Mouse (Mus musculus) frontal cortex, postnatal 25 days (tissue): ENCODE results near the gene Pitpnm3.

ENCODE experiments used
- DNase-seq, 2 experiments: peaks; one replicate each; pipeline ENCODE4 v3.0.0; 2022; ENCODE audit warnings: low spot score in 2 of 2

The Pitpnm3 gene

DNA sequence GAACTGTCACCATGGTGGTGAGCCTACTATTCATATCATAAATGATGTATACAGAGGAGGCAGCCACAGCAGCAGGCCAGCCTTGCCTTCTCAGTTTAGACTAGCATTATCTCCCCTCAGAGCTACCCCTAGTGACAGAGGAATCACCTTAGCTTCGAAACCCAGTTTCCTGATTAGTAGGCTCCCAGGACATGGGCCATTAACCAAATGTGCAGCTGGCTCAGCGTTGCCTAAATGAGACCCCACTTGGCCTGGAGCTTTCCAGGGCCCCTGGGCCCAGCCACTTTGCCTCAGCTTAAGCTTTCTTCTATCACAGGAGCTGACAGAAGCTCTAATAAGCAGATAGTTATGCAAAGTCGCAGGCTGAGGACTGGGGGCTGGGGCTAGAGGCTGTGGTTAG, 39.6 kb downstream of the Pitpnm3 start:
- no peak for DNase-seq

DNA sequence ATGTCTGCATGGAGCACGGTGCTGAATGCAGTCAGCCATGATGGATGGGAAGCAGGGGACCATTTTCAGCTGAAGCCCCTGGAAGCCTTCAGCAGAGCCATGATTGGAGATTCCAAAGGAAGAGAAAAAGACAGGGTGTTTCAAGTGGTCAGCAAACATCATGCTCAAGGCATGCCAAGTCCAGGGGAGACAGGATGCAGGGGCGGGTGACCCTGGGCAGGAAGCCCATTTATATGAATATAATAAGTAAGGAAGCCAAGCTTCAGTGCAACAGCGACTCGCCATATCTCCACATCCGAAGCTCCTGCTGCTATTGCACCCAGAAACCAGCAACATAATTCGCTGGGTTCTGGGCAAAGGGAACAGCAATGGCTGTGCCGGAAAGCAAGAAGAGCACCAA, 41.1 kb downstream of the Pitpnm3 start:
- DNase-seq, result no peak

DNA sequence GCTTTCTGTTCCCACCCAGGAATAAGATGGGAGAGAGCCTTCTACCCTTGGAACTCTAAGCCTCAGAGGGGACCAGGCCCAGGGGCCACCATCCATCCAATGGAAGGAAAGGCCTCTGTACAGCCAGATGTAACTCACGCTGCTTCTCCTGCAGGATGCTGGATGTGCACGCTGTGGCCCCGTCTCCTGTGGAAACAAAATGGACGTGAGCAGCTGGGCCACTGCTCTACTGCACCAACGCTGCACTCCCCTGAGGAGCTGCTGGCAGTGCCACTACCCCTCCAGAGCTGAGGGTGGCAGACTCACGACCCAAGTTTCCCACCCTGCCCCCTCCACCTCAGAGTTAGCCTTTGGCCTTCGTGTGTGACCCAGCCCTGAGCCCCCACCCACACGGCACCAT, 43.2 kb downstream of the Pitpnm3 start:
- DNase-seq, result no peak

DNA sequence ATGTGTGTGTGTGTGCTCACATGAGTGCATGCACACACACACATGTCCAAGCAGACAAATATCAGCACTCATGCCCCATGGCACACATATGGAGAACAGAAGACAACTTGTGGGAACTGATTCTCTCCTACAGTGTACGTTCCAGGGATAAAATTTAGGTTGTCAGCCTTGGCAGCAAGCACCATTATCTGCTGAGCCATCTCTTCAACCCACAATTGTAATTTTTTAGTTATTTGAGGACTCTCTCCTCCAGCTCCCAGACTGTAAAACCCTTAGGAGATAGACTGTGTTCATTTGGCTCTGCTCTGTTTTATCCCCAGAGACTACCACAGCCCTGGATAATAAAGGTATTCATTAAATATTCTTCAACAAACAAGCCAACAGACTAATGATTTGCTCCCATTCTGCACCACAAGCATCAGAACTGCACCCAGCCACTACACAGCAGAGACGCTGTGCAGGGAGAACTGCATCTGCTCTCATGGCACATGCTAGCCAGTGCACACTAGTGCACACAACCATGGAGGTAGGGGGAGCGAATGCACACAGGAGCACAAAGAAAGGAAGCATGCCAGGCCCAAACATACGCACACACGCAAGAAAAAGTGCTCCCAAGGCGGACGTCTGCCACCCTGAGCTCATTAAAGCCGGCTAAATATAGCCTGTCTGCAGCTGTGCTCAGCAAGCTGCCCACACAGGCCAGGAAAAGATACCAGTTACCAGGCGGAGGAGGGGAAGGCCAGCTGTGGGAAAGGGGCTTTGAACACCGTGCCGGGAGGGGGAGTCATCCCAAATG, 49.1 kb downstream of the Pitpnm3 start:
- DNase-seq, result peak; percentile 39 to 44

DNA sequence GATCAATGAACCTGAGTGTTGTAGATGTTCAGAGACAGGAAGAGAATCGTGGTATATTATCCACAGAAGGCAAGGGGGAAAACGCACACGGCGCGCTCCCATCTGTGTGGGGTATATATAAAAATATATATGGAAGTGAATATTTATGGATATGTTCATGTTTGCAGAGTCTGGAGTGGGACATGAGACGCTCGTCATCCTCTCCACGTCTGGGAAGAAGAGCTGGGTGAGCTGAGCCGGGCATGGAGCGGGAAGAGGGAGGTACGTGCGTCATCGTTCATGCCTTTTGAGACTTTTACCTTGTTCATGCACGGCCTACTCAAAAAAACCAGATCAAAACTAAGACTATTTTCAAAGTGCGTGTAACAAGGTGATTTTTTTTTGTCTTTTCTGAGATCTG, 51.2 kb downstream of the Pitpnm3 start:
- DNase-seq, result no peak

DNA sequence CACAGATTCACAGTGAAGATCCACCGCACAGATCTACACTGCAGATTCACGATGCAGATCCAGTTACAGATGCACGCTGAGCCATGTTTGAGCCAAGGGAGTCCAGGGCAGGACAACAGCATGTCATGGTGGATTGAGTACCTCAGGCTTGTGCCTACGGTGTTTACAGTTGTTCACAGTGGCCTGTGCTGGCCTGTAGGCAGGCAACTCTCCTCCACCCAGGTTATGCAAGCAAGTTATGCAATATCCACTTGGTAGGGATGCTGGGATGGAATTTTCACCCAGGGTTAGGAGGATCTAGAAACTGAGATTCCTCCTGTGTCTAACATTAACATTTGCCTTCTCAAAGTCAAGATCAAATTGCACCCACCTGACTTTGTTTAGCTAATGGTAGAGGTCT, 53.0 kb downstream of the Pitpnm3 start:
- no peak for DNase-seq

DNA sequence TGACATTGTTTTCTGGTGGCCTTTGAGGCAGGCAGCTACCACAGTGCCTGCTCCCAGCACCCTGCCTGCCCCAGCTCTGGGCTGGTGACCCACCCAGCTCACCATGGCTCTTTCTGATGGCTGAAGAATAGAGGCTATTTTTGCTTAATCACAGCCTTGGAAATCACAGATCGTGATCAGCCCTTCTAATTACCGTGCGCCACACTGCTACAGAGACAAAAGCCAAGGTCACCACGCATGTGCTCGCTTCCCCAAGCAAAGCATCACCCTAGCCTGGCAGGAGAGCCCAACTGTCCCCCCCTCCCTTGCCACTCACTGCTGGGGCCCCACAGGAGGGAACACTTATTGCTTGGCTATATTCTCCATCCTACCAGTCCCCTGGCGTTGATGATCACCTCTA, 55.1 kb downstream of the Pitpnm3 start:
- DNase-seq, result no peak

DNA sequence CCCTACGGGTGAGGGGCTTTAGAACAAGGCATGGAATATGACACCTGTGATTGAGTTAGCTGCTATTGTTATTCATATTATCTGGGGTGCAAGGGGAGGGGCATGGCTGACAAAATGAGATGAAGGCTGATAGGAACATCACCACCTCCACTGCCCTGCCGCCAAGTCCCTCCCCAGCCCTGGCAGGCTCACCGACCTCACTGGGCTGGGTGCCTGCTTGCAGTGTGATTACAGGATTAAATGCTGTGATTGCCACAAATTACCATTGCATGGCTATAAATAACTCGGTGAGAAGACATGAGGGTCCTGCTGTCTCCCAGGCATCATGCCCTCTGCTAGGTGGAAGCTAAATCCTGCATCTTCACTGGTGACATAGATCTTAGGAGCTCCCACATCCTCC, 56.9 kb downstream of the Pitpnm3 start:
- no peak for DNase-seq

DNA sequence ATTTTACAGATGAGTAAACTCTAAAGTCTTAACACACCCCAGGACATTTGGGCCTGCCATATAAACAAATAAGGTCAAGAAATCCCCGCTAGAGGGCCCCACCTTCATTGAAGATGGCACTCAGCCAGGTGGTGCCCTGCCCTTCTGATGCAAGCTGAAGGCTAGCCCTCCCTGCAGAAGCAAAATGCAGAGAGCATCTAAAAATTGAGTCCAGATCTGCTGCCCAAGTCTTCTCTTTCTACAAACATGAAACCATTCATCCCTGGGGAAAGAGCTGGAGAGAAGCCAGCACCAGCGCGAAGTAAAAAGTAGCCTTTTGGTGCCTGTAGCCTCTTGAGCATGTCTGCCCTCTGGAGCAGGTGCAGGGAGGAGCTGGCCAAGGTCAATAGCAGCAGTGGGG, 57.5 kb downstream of the Pitpnm3 start:
- no peak for DNase-seq

DNA sequence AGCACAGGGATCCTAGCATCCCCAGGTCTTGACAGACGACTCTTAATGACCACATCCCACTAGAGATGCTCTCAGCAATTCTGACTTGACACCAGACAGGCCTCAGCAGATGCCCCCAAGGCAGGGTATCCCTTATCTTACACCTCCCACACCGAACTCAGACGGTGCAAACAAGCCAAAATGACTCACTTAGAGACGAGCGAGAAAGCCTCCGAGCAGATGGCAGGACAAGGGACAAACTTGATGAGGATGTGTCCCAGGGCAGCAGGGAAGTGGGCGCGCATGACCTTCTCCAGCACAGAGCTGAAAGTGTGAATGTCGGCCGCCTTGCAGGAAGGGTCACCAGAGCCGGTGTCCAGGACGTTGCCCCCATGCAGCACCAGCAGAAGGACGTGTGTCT, 61.3 kb downstream of the Pitpnm3 start:
- no peak for DNase-seq

DNA sequence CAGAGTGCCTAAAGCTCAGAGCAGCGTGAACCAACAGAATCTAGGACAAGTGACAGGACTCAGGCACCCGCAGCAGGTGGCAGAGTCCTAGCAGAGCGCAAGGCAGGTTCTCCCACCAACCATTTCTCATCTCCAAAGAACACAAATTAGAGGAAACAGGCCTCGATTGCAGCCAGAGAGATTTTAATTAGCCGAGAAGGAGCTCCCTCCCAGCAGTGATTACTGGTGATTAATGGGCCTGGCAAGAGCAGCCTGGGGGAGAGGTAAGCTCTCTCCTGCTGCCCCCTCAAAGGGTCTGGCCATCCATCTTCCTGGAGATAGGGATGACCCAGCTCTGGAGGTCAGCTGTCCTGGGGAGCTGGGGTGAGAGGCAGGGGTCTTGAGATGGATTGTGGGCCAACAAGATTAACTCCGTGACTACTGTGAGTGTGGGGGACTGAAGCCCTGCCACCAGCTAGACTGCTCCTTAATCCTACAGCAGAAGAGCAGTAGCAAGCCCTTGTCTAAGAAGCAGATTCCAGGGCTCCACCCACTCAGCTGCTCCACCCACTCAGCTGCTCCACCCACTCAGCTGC, 63.2 kb downstream of the Pitpnm3 start:
- DNase-seq, result no peak

DNA sequence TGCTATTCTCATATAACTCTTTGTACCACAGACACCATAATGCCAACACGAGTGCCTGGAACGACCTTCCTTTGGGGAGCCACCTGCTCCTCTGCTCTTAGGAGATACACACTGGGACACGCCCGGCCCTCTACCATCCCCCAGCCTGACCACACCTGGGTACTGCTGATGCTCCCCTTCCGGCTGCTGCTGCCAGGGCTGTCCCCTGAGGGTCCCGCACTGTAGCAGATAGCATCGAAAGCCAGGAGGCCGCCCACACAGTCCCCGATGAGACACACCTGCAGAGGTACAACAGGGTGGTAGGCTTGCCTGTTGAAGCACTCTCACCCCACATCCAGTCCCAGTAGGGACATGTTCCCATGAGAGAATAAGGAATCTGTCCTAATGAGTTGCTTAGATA, 64.8 kb downstream of the Pitpnm3 start:
- DNase-seq, result no peak

DNA sequence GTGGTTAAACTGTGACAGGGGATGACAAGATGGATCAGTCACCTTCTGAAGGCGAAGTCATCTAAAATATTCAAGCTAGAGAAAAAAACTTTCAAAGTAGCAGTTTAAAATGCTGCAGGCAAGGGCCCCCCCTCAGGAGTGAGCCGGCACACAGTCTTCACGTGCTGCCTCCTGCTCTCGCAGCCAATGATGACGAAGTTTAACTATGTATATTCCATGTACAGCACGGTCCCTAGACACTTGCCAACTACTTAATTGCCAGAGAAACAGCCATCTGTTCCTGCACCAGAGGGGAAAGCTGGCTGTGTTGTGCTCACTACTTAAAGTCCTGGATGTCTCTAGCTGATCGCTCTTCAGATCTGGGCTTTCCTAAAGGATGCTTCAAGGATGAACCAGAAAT, 67.6 kb downstream of the Pitpnm3 start:
- DNase-seq, result no peak

DNA sequence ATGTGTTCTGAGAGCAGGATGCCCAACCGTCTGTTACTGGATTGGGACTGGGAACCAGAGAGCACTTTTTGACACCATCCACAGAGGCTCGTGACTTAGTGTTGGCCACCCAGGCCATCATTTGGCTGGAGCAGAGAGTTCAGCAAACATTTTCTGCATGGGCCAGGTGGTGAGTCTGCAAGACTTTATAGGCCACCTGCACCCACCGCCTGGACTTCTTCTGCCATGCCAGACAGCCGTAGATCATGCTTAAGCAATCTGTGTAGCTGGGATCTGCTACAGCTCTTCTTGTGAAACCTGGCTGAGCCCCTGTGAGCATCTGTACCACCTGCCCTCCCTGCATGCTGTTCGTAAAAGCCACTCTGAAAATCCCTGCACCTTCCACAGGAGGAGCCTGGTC, 68.3 kb downstream of the Pitpnm3 start:
- no peak for DNase-seq

DNA sequence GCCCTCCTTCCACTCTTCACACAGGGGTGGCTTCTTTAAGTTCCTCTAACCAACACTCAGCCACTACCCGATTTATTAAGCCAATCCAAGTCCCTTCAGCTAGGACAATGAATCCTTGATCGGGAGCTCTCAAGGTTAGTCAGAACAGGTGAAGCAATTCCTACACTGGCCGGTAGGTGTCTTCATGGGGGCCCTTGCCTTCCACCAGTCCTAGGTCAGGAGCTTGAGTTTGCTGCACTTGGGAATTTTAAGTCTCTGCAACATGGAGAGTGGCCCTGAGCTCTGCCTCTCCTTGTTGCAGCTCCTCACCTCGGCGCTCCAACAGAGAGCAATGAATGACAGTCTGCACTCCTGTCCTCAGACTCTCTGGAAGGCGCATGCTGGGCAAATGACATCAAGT, 69.2 kb downstream of the Pitpnm3 start:
- DNase-seq, result no peak

DNA sequence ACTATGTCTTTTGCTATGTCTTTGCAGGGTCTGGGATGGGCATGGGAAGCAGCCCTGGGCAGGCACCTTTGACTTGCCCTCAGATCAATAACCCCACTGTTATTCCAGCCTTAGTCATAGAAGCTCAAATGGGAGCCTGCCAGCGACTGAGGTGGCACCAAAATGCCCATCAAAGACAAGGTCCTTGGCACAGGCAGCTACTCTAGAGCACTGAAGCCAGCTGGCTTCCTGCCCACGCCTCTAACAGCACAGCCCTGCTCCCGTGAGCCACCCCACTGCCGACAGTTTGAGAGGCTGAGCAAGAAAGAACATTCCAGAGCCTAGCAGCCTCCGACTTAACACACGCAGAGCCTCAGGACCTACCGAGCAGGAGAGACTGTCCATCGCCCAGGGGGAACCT, 70.5 kb downstream of the Pitpnm3 start:
- no peak for DNase-seq

DNA sequence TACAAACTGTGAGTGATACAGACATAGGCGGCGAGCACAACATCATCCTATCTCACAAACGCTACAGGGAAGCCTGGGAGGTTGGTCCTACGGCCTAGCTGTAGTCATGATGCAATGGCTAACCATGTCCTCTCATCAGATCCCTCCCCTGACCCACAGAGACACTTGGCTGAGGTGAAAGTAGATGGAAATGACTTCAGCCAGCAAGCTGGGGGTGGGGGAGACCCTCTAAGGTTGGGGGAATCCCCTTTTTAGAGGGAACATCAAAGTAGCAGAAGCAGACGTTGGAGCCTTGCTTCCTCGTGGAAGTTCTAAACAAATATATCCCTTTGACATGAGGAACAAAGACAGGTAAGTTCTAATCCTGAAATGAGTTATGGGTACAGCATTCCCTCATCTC, 71.2 kb downstream of the Pitpnm3 start:
- no peak for DNase-seq

DNA sequence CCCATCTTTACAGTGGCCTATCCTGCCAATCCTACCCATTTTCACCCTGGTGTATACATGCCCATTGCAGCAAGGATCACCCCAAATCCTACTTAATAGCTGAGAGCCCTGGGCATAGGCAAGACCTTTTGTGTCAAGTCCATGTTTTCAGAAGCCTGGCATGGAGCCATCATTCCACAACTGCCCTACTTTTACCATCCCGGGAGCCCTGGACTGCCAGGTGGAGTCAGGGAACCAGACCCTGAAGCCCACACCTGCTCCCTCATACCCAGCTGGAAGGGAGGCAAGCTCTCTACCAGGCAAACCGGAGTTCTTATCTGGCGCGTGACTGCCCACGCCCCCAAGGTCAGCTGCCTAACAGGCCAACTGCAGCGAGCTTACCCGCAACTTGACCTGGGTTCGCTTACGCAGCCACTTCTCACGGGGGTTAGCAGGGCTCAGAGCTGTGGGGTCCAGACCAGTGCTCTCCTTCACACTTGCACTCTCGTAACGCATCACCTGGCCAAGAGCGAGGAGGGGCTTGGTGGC, 74.4 kb downstream of the Pitpnm3 start:
- DNase-seq, result no peak

DNA sequence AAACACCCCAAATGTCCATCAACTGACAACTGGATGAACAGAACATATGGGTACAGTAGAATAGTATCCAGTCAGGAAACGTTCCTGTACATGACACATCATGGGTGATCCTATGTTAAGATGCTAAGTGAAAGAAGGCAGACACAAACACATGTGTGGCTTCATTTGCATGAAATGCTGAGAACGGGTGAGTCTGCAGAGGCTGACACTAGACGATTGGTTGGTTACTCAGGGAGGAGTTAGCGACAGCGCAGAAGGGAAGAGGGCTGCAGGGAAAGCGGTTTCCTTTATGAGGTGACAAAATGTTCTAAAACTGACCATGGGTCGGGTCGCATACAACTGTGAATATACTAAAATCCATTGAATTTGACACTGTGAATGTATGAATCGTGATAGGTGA, 75.2 kb downstream of the Pitpnm3 start:
- no peak for DNase-seq

DNA sequence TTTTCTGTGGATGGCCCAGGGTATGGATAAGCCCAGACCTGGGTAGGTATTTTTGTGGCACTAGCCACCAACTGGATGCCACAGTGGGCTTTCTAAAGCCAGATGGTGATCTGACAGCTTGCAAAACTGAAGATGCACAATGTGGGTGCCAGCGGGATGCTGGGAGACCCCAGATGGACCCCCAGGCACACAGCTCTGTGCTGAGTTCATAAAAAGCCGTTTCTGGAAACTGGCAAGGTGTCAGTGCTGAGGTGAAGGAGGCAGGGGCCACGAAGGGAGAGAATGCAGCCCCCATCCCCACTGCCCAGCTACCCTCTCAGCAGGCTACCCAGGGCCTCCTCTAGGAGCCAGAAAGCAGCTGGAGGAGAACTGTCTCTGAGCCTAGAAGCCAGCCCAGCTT, 78.4 kb downstream of the Pitpnm3 start:
- no peak for DNase-seq

DNA sequence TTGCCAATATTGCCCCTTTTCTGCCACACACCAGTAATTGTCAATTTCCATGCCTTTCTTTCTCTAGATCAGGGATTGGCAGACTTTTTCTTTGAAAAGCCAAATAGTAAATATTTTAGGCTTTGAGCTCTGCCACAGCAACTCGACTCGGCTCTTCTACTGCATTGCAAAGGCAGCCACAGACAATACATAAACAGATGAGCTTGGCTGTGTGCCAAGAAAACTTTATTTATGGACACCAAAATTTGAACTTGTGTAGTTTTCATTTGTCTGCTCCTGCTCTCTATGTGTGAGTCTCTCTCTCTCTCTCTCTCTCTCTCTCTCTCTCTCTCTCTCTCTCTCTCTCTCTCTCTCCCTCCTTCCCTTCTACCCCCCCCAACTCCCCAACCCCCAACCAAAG, 80.4 kb downstream of the Pitpnm3 start:
- DNase-seq, result no peak

DNA sequence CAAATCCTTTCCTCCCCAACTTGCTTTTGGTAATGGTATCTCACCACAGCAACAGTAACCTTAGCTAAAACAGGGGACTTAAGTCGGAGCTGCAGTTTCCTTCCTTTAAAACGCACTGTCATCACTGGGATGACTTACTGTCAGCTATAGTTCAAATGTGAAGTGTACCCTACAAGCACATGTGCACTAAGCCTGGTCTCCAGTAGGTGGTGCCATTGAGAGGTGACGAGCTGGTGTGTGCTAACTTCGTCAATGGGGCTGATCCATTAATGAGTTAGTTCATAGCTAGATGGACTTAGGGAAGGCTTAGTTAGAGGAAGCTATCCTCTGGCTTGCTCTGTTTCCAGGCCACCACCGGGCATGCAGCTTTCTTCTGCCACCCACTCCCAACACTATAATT, 82.9 kb downstream of the Pitpnm3 start:
- peak; percentile 59 to 66 for DNase-seq

DNA sequence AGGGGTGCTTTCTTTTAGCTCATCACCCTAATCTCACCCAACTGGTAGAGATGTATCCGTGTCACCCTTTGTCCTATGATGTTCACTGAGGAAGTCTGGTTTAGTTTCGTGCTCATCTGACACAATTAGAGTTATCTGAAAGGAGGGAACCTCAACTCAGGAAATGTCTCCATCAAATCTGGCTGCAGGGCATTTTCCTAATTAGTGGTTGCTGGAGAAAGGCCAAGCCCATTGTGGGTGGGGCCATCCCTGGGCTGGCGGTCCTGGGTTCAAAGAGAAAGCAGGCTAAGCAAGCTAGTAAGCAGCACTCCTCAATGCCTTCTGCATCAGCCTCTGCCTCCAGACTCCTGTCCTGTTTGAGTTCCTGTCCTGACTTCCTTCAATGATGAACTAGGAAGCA, 83.4 kb downstream of the Pitpnm3 start:
- DNase-seq, result no peak
